Mouse (Mus musculus): ENCODE measurements at regions not wholly inside any gene's neighbourhood (a gene's known extent, or its start where the extent isn't known, plus 50 kb on each side); places are given as distances from the start of the nearest gene placed in this dataset.

- Histone ChIP-seq H3K4me3 (ENCODE audit: low read depth, low read length) (no peak overlapping the region), H3K27ac (replicated peaks; ENCODE audit: low read depth, low read length) (no peak overlapping the region), H3K4me2 (ENCODE audit: low read depth, low read length) (no peak overlapping the region), H3K4me1 (ENCODE audit: control insufficient read depth, insufficient read depth, low read length) (no peaks in the 10 kb centered on the region), H3K9ac (replicated peaks; ENCODE audit: low read length) (no peak overlapping the region), H3K36me3 (replicated peaks; ENCODE audit: control insufficient read depth, insufficient read depth, low read depth, low read length) (no peaks in the 10 kb centered on the region), H3K27me3 (ENCODE audit: control insufficient read depth, insufficient read depth, low read length) (no peaks in the 10 kb centered on the region), H3K9me3 (replicated peaks; ENCODE audit: control insufficient read depth, low read length) (no peaks in the 10 kb centered on the region)
- WGBS, result 92% methylated on average over 5 of the region's 5 CpGs
- no peak for ATAC-seq (replicated peaks; ENCODE audit: insufficient number of reproducible peaks, low FRiP score, low TSS enrichment, low read depth)
- no peak for DNase-seq (ENCODE audit: low spot score)
Measured at GRCm38 (mm10) chr14:58446776-58447354, 376.5 kb downstream of the Fgf9 start.

GRCm38 (mm10) chr14:58444496-58444895, 374.1 kb downstream of the Fgf9 start:
- Histone ChIP-seq H3K36me3 (replicated peaks; ENCODE audit: control insufficient read depth, insufficient read depth, low read depth, low read length) (no peaks in the 10 kb centered on the region), H3K4me3 (ENCODE audit: low read depth, low read length) (no peak overlapping the region)

GRCm38 (mm10) chr14:58442501-58442900, 372.2 kb downstream of the Fgf9 start:
- ATAC-seq (replicated peaks; ENCODE audit: insufficient number of reproducible peaks, low FRiP score, low TSS enrichment, low read depth) (no peak), DNase-seq (ENCODE audit: low spot score) (no peak)
- Histone ChIP-seq H3K9ac (replicated peaks; ENCODE audit: low read length) (no peak overlapping the region), H3K36me3 (replicated peaks; ENCODE audit: control insufficient read depth, insufficient read depth, low read depth, low read length) (no peaks in the 10 kb centered on the region), H3K9me3 (replicated peaks; ENCODE audit: control insufficient read depth, low read length) (no peaks in the 10 kb centered on the region), H3K4me3 (ENCODE audit: low read depth, low read length) (no peak overlapping the region), H3K27ac (replicated peaks; ENCODE audit: low read depth, low read length) (no peak overlapping the region), H3K4me2 (ENCODE audit: low read depth, low read length) (no peak overlapping the region), H3K27me3 (ENCODE audit: control insufficient read depth, insufficient read depth, low read length) (no peaks in the 10 kb centered on the region), H3K4me1 (ENCODE audit: control insufficient read depth, insufficient read depth, low read length) (no peaks in the 10 kb centered on the region)
- WGBS, result 84% methylated on average over 3 of the region's 3 CpGs

More at GRCm38 (mm10) chr14:58444496-58444895, 374.1 kb downstream of the Fgf9 start:
- no peaks in the 10 kb centered on the region for H3K9me3 ChIP-seq (replicated peaks; ENCODE audit: control insufficient read depth, low read length)
- no peak overlapping the region for H3K9ac ChIP-seq (replicated peaks; ENCODE audit: low read length)
- no peaks in the 10 kb centered on the region for H3K4me1 ChIP-seq (ENCODE audit: control insufficient read depth, insufficient read depth, low read length)
- ATAC-seq (replicated peaks; ENCODE audit: insufficient number of reproducible peaks, low FRiP score, low TSS enrichment, low read depth) (no peak), DNase-seq (ENCODE audit: low spot score) (no peak)
- H3K27ac ChIP-seq (replicated peaks; ENCODE audit: low read depth, low read length), result no peak overlapping the region
- no peaks in the 10 kb centered on the region for H3K27me3 ChIP-seq (ENCODE audit: control insufficient read depth, insufficient read depth, low read length)
- 56% methylated on average over 4 of the region's 4 CpGs for WGBS
- no peak overlapping the region for H3K4me2 ChIP-seq (ENCODE audit: low read depth, low read length)

- Histone ChIP-seq H3K9ac (replicated peaks; ENCODE audit: low read length) (no peak overlapping the region), H3K36me3 (replicated peaks; ENCODE audit: control insufficient read depth, insufficient read depth, low read depth, low read length) (no peaks in the 10 kb centered on the region)
Measured at GRCm38 (mm10) chr14:58439963-58440362, 369.6 kb downstream of the Fgf9 start.

GRCm38 (mm10) chr14:58436096-58436495, 365.7 kb downstream of the Fgf9 start:
- WGBS, result 79% methylated on average over 3 of the region's 3 CpGs

More at GRCm38 (mm10) chr14:58439963-58440362, 369.6 kb downstream of the Fgf9 start:
- WGBS, result 61% methylated on average over 2 of the region's 2 CpGs
- Histone ChIP-seq H3K4me3 (ENCODE audit: low read depth, low read length) (no peak overlapping the region), H3K4me2 (ENCODE audit: low read depth, low read length) (no peak overlapping the region), H3K9me3 (replicated peaks; ENCODE audit: control insufficient read depth, low read length) (no peaks in the 10 kb centered on the region), H3K27me3 (ENCODE audit: control insufficient read depth, insufficient read depth, low read length) (no peaks in the 10 kb centered on the region), H3K4me1 (ENCODE audit: control insufficient read depth, insufficient read depth, low read length) (no peaks in the 10 kb centered on the region), H3K27ac (replicated peaks; ENCODE audit: low read depth, low read length) (no peak overlapping the region)
- DNase-seq (ENCODE audit: low spot score) (no peak), ATAC-seq (replicated peaks; ENCODE audit: insufficient number of reproducible peaks, low FRiP score, low TSS enrichment, low read depth) (no peak)

GRCm38 (mm10) chr14:58426472-58426871, 356.1 kb downstream of the Fgf9 start:
- 82% methylated on average over 6 of the region's 6 CpGs for WGBS
- no peaks in the 10 kb centered on the region for H3K36me3 ChIP-seq (replicated peaks; ENCODE audit: control insufficient read depth, insufficient read depth, low read depth, low read length)
- no peaks in the 10 kb centered on the region for H3K9me3 ChIP-seq (replicated peaks; ENCODE audit: control insufficient read depth, low read length)
- no peak overlapping the region for H3K4me2 ChIP-seq (ENCODE audit: low read depth, low read length)
- H3K27me3 ChIP-seq (ENCODE audit: control insufficient read depth, insufficient read depth, low read length), result no peaks in the 10 kb centered on the region
- DNase-seq (ENCODE audit: low spot score) (no peak), ATAC-seq (replicated peaks; ENCODE audit: insufficient number of reproducible peaks, low FRiP score, low TSS enrichment, low read depth) (no peak)
- H3K27ac ChIP-seq (replicated peaks; ENCODE audit: low read depth, low read length), result no peak overlapping the region
- H3K4me3 ChIP-seq (ENCODE audit: low read depth, low read length), result no peak overlapping the region
- no peak overlapping the region for H3K9ac ChIP-seq (replicated peaks; ENCODE audit: low read length)
- H3K4me1 ChIP-seq (ENCODE audit: control insufficient read depth, insufficient read depth, low read length), result no peaks in the 10 kb centered on the region

More at GRCm38 (mm10) chr14:58436096-58436495, 365.7 kb downstream of the Fgf9 start:
- Histone ChIP-seq H3K9me3 (replicated peaks; ENCODE audit: control insufficient read depth, low read length) (no peaks in the 10 kb centered on the region), H3K4me1 (ENCODE audit: control insufficient read depth, insufficient read depth, low read length) (no peaks in the 10 kb centered on the region), H3K27me3 (ENCODE audit: control insufficient read depth, insufficient read depth, low read length) (no peaks in the 10 kb centered on the region), H3K4me2 (ENCODE audit: low read depth, low read length) (no peak overlapping the region), H3K4me3 (ENCODE audit: low read depth, low read length) (no peak overlapping the region), H3K27ac (replicated peaks; ENCODE audit: low read depth, low read length) (no peak overlapping the region), H3K36me3 (replicated peaks; ENCODE audit: control insufficient read depth, insufficient read depth, low read depth, low read length) (no peaks in the 10 kb centered on the region), H3K9ac (replicated peaks; ENCODE audit: low read length) (no peak overlapping the region)
- DNase-seq (ENCODE audit: low spot score), result no peak
- no peak for ATAC-seq (replicated peaks; ENCODE audit: insufficient number of reproducible peaks, low FRiP score, low TSS enrichment, low read depth)

GRCm38 (mm10) chr14:58421904-58422303, 351.6 kb downstream of the Fgf9 start:
- no peak overlapping the region for H3K4me3 ChIP-seq (ENCODE audit: low read depth, low read length)
- WGBS, result 70% methylated on average over 5 of the region's 5 CpGs
- no peak overlapping the region for H3K27ac ChIP-seq (replicated peaks; ENCODE audit: low read depth, low read length)
- DNase-seq (ENCODE audit: low spot score), result no peak
- H3K4me1 ChIP-seq (ENCODE audit: control insufficient read depth, insufficient read depth, low read length), result no peaks in the 10 kb centered on the region
- no peaks in the 10 kb centered on the region for H3K9me3 ChIP-seq (replicated peaks; ENCODE audit: control insufficient read depth, low read length)
- no peaks in the 10 kb centered on the region for H3K36me3 ChIP-seq (replicated peaks; ENCODE audit: control insufficient read depth, insufficient read depth, low read depth, low read length)
- no peak overlapping the region for H3K4me2 ChIP-seq (ENCODE audit: low read depth, low read length)
- H3K27me3 ChIP-seq (ENCODE audit: control insufficient read depth, insufficient read depth, low read length), result no peaks in the 10 kb centered on the region
- no peak overlapping the region for H3K9ac ChIP-seq (replicated peaks; ENCODE audit: low read length)
- ATAC-seq (replicated peaks; ENCODE audit: insufficient number of reproducible peaks, low FRiP score, low TSS enrichment, low read depth), result no peak

- H3K27me3 ChIP-seq (ENCODE audit: control insufficient read depth, insufficient read depth, low read length), result no peaks in the 10 kb centered on the region
- no peak for DNase-seq (ENCODE audit: low spot score)
- no peak overlapping the region for H3K27ac ChIP-seq (replicated peaks; ENCODE audit: low read depth, low read length)
- no peak overlapping the region for H3K4me2 ChIP-seq (ENCODE audit: low read depth, low read length)
- H3K36me3 ChIP-seq (replicated peaks; ENCODE audit: control insufficient read depth, insufficient read depth, low read depth, low read length), result no peaks in the 10 kb centered on the region
- no peaks in the 10 kb centered on the region for H3K4me1 ChIP-seq (ENCODE audit: control insufficient read depth, insufficient read depth, low read length)
- no peak overlapping the region for H3K4me3 ChIP-seq (ENCODE audit: low read depth, low read length)
- H3K9me3 ChIP-seq (replicated peaks; ENCODE audit: control insufficient read depth, low read length), result no peaks in the 10 kb centered on the region
- ATAC-seq (replicated peaks; ENCODE audit: insufficient number of reproducible peaks, low FRiP score, low TSS enrichment, low read depth), result no peak
- WGBS, result 45% methylated on average over 1 of the region's 1 CpGs
- H3K9ac ChIP-seq (replicated peaks; ENCODE audit: low read length), result no peak overlapping the region
Measured at GRCm38 (mm10) chr14:58417545-58417944, 347.2 kb downstream of the Fgf9 start.
